Mouse (Mus musculus) neural tube, embryonic 15.5 days (tissue): ENCODE measurements around the gene Selenbp2. TPM values are rescaled to one million over a fixed set of nuclear protein-coding genes. Genes with fewer than 3 reads are reported as not detected.
"Not testable (repeated sequence)": the region's sequence is repeated elsewhere in the genome, so short reads cannot be mapped to it uniquely, and the experiment has no call there.

ENCODE experiments used
- ATAC-seq: fragments of 200-750 bp; cut with Nextera tagmentation; 2 replicates; pipeline ENCODE4 v1.8.0; 2017; ENCODE audit warnings: mild to moderate bottlenecking, moderate TSS enrichment, moderate library complexity; ENCODE audit not compliant: low FRiP score
- H3K27ac ChIP-seq: fragments of 300-500 bp; sonication (generic); replicated peaks from 2 replicates; pipeline ENCODE4 v1.5.1; 2015; ENCODE audit warnings: mild to moderate bottlenecking, inconsistent platforms
- H3K27me3 ChIP-seq: fragments of 300-500 bp; sonication (generic); replicated peaks from 2 replicates; pipeline ENCODE4 v1.6.1; 2015; ENCODE audit warnings: inconsistent platforms
- H3K36me3 ChIP-seq: fragments of 300-500 bp; sonication (generic); 2 replicates; pipeline ENCODE4 v1.6.1; 2015; ENCODE audit warnings: inconsistent platforms
- H3K4me1 ChIP-seq: fragments of 300-500 bp; sonication (generic); 2 replicates; pipeline ENCODE4 v1.6.1; 2015; ENCODE audit warnings: inconsistent platforms
- H3K4me2 ChIP-seq: fragments of 300-500 bp; sonication (generic); 2 replicates; pipeline ENCODE4 v1.6.1; 2015; ENCODE audit warnings: inconsistent platforms, mild to moderate bottlenecking, moderate library complexity
- H3K4me3 ChIP-seq: fragments of 300-500 bp; sonication (generic); replicated peaks from 2 replicates; pipeline ENCODE4 v1.5.1; 2015; ENCODE audit warnings: mild to moderate bottlenecking, inconsistent platforms
- H3K9ac ChIP-seq: fragments of 300-500 bp; sonication (generic); replicated peaks from 2 replicates; pipeline ENCODE4 v1.6.1; 2015; ENCODE audit warnings: mild to moderate bottlenecking, inconsistent platforms
- H3K9me3 ChIP-seq: fragments of 300-500 bp; sonication (generic); replicated peaks from 2 replicates; pipeline ENCODE4 v1.6.1; 2016; ENCODE audit warnings: inconsistent platforms
- WGBS: fragments of 180-500 bp; shearing (Covaris S2); methylation state at CpG from one replicate; pipeline ENCODE4 v1.1.7; 2015; ENCODE audit warnings: mixed read lengths; 5-methylcytosine and 5-hydroxymethylcytosine counted together
- polyA plus RNA-seq: library from polyadenylated mRNA; unstranded; fragments of >200 nt; fragmentation: Nextera tagmentation; extraction: Ambion mirVana; gene quantifications from 2 replicates; pipeline ENCODE4 v1.2.1, GENCODE M21; 2015

The Selenbp2 gene
- 0.35 and 1.3 TPM in 2 replicates for polyA plus RNA-seq

- H3K4me2 ChIP-seq, result no peak within 1 kb of the TSS
- H3K27ac ChIP-seq, result no peak within 1 kb of the TSS
- H3K4me3 ChIP-seq, result no peak within 1 kb of the TSS
- H3K27me3 ChIP-seq, result no peaks in the 10 kb centered on the region
- 69% methylated on average over 5 of the region's 5 CpGs for WGBS
- no peaks in the 10 kb centered on the region for H3K9me3 ChIP-seq
- no peak within 1 kb of the TSS for H3K9ac ChIP-seq
- H3K36me3 ChIP-seq, result no peaks in the 10 kb centered on the region
- ATAC-seq, result no peak
- no peaks in the 10 kb centered on the region for H3K4me1 ChIP-seq
These were observed at the start of gene Selenbp2 for GRCm38 (mm10) chr3:94693329-94693825. Selenbp2 (plus strand) TSS chr3:94693556.

GRCm38 (mm10) chr3:94648755-94649590 is 44.4 kb upstream of the Selenbp2 start:
- Histone ChIP-seq H3K9me3 (no peaks in the 10 kb centered on the region), H3K9ac (no peak overlapping the region), H3K36me3 (no peaks in the 10 kb centered on the region), H3K4me3 (no peak overlapping the region), H3K27ac (no peak overlapping the region), H3K4me2 (no peak overlapping the region), H3K27me3 (no peaks in the 10 kb centered on the region), H3K4me1 (0 out of 2 replicates have a peak, but pooled peaks cover 7% of the 10 kb centered on the region)
- WGBS, result 40% methylated on average over 6 of the region's 6 CpGs
- ATAC-seq, result no peak

- WGBS, result 86% methylated on average over 7 of the region's 7 CpGs
- H3K9ac ChIP-seq, result no peak overlapping the region
- H3K9me3 ChIP-seq, result no peaks in the 10 kb centered on the region
- H3K27ac ChIP-seq, result no peak overlapping the region
- no peak for ATAC-seq
- H3K36me3 ChIP-seq, result no peaks in the 10 kb centered on the region
- no peak overlapping the region for H3K4me2 ChIP-seq
- no peak overlapping the region for H3K4me3 ChIP-seq
- H3K27me3 ChIP-seq, result no peaks in the 10 kb centered on the region
- H3K4me1 ChIP-seq, result 0 out of 2 replicates have a peak, but pooled peaks cover 7% of the 10 kb centered on the region
These were observed 42.9 kb upstream of the Selenbp2 start for GRCm38 (mm10) chr3:94650409-94650808.

GRCm38 (mm10) chr3:94653967-94654366 is 39.4 kb upstream of the Selenbp2 start:
- H3K9ac ChIP-seq, H3K27me3 ChIP-seq, H3K36me3 ChIP-seq, H3K27ac ChIP-seq, ATAC-seq, H3K4me2 ChIP-seq, H3K9me3 ChIP-seq, H3K4me3 ChIP-seq: not testable (repeated sequence)
- H3K4me1 ChIP-seq, result peaks cover 12% of the 10 kb centered on the region
- 86% methylated on average over 1 of the region's 1 CpGs for WGBS

- H3K9ac ChIP-seq, result peak overlapping the region; percentile 40
- H3K36me3 ChIP-seq, H3K27me3 ChIP-seq, H3K9me3 ChIP-seq, H3K27ac ChIP-seq, H3K4me1 ChIP-seq: not testable (repeated sequence)
- peak overlapping the region; percentile 62 for H3K4me2 ChIP-seq
- WGBS, result 3% methylated on average over 28 of the region's 47 CpGs
- H3K4me3 ChIP-seq, result peak overlapping the region; percentile 40
- ATAC-seq, result peak; percentile 84
These were observed 35.3 kb upstream of the Selenbp2 start for GRCm38 (mm10) chr3:94657852-94658739.

GRCm38 (mm10) chr3:94658740-94659095 is 34.6 kb upstream of the Selenbp2 start, which contains the start of gene Tuft1:
Tuft1 (minus strand) TSS chr3:94658872.
- not testable (repeated sequence) for H3K27ac ChIP-seq, H3K36me3 ChIP-seq, H3K9me3 ChIP-seq, H3K4me1 ChIP-seq, H3K27me3 ChIP-seq
- 1% methylated on average over 20 of the region's 33 CpGs for WGBS
- ATAC-seq, result peak; percentile 96
- peak within 1 kb of the TSS; percentile 62 for H3K4me2 ChIP-seq
- H3K9ac ChIP-seq, result peak within 1 kb of the TSS; percentile 40
- H3K4me3 ChIP-seq, result peak within 1 kb of the TSS; percentile 40

GRCm38 (mm10) chr3:94659142-94659748 is 34.1 kb upstream of the Selenbp2 start:
- peak; percentile 65 for ATAC-seq
- H3K4me1 ChIP-seq, H3K36me3 ChIP-seq, H3K27ac ChIP-seq, H3K27me3 ChIP-seq, H3K9me3 ChIP-seq, H3K9ac ChIP-seq: not testable (repeated sequence)
- WGBS, result 29% methylated on average over 8 of the region's 10 CpGs
- Histone ChIP-seq H3K4me2 (peak overlapping the region; percentile 50), H3K4me3 (peak overlapping the region; percentile 22; the same call in 1 of the 2 replicates)

GRCm38 (mm10) chr3:94660841-94661240 is 32.5 kb upstream of the Selenbp2 start:
- not testable (repeated sequence) for H3K4me2 ChIP-seq, H3K27me3 ChIP-seq, ATAC-seq, H3K9ac ChIP-seq, H3K27ac ChIP-seq, H3K4me1 ChIP-seq, H3K4me3 ChIP-seq, H3K36me3 ChIP-seq, H3K9me3 ChIP-seq
- 89% methylated on average over 2 of the region's 2 CpGs for WGBS

- not testable (repeated sequence) for H3K36me3 ChIP-seq, H3K4me2 ChIP-seq, H3K9ac ChIP-seq, H3K4me3 ChIP-seq, H3K27me3 ChIP-seq, H3K27ac ChIP-seq, H3K9me3 ChIP-seq, H3K4me1 ChIP-seq, ATAC-seq
- WGBS, result 62% methylated on average over 4 of the region's 5 CpGs
These were observed 28.1 kb upstream of the Selenbp2 start for GRCm38 (mm10) chr3:94665060-94665802.

- H3K36me3 ChIP-seq, H3K4me3 ChIP-seq, H3K9me3 ChIP-seq, H3K27me3 ChIP-seq, H3K27ac ChIP-seq, H3K4me1 ChIP-seq, ATAC-seq, H3K4me2 ChIP-seq, H3K9ac ChIP-seq: not testable (repeated sequence)
- WGBS, result 49% methylated on average over 7 of the region's 7 CpGs
These were observed 27.5 kb upstream of the Selenbp2 start for GRCm38 (mm10) chr3:94665896-94666295.

- not testable (repeated sequence) for ATAC-seq, H3K9ac ChIP-seq, H3K4me2 ChIP-seq, H3K27me3 ChIP-seq, H3K27ac ChIP-seq, H3K9me3 ChIP-seq, H3K36me3 ChIP-seq, H3K4me3 ChIP-seq, H3K4me1 ChIP-seq
- WGBS, result 91% methylated on average over 9 of the region's 9 CpGs
These were observed 18.3 kb upstream of the Selenbp2 start for GRCm38 (mm10) chr3:94675101-94675500.
